Mouse (Mus musculus) lung, adult 2 months (tissue): ENCODE data around the gene 1110032A03Rik. TPM values are rescaled to one million over a fixed set of nuclear protein-coding genes. Genes with fewer than 3 reads are reported as not detected.

Source experiments
- DNase-seq: peaks from one replicate; pipeline ENCODE4 v3.0.0; 2022
- H3K4me1 ChIP-seq: fragments of 200-500 bp; 2 replicates; pipeline ENCODE4 v1.6.1; 2011; ENCODE audit warnings: low read length; ENCODE audit not compliant: control insufficient read depth, insufficient read depth
- H3K4me3 ChIP-seq: fragments of 200-500 bp; replicated peaks from 2 replicates; pipeline ENCODE3; 2011; ENCODE audit warnings: low read depth, mild to moderate bottlenecking, control low read depth, low read length; ENCODE audit errors: extremely low read depth
- CTCF ChIP-seq: fragments of 200-500 bp; IDR thresholded peaks from 2 replicates; pipeline ENCODE4 v1.5.1; 2011; ENCODE audit warnings: mild to moderate bottlenecking, low read length, control low read depth; ENCODE audit not compliant: insufficient read depth
- POLR2A ChIP-seq: fragments of 200-500 bp; IDR thresholded peaks from 2 replicates; pipeline ENCODE4 v1.6.1; 2011; ENCODE audit warnings: low read depth, mild to moderate bottlenecking, control low read depth, low read length, borderline replicate concordance; ENCODE audit errors: extremely low read depth
- WGBS: fragments of 180-500 bp; shearing (Covaris S2); methylation state at CpG from one replicate; pipeline ENCODE4 v1.1.7; 2018; 5-methylcytosine and 5-hydroxymethylcytosine counted together
- polyA plus RNA-seq: library from polyadenylated mRNA; depleted of rRNA; stranded (reverse); fragments of >200 nt; gene quantifications from 2 replicates; pipeline ENCODE4 v1.2.3, GENCODE M21; 2012

The 1110032A03Rik gene
- polyA plus RNA-seq, 1 experiment, result 59.7 TPM

DNA sequence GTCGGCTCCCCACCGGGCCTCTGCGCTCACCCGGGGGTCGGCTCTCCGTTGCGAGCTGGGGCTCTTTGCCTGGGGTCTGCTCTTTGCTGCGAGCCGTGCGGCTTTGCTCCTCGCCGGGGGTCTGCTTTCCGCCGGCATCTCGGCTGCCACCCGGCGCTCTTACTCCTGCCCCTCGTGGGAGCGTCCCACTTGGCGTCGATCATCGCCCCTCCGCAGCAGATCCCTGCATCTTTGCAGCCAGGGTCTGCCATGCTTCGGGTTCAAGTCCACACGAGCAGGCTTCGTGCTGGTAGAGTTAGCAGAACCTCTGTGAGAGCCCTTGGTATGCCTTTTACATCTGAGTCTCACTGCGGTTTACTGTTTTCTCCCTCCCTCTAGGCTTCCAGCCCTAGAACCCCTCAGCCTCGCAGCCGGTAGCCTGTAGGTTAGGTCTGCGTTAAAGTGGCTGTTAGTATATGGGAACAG, 374 bp upstream of the 1110032A03Rik start:
- WGBS, result under 1% methylated on average over 30 of the region's 30 CpGs
- peaks cover 13% of the 10 kb centered on the region for H3K4me1 ChIP-seq
- peak; percentile 23 for DNase-seq
- TF ChIP-seq CTCF (no peak), POLR2A (no peak)
- peak overlapping the region; percentile 89 for H3K4me3 ChIP-seq

DNA sequence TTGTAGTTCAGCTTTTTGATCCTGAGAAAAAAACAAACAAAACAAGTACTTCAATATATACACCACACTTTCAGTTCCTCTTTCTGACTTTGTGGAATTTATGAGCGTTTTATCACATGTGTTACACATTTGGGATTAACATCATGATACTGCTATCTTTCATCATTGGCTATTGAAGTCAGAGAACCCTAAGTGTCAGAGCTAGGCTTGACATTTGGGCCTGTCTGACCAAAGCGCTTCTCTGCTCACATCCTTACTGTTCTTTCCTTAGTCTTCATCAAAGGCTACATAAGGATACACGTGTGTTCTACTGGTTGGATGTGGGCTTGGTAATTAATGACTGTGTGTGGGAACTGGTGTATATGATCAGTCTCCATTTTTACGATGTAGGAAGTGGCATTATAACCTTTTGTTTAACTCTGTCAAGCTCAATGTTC, 1.3 kb downstream of the 1110032A03Rik start:
- no peak for DNase-seq
- H3K4me3 ChIP-seq, result peak overlapping the region; percentile 20
- H3K4me1 ChIP-seq, result peaks cover 13% of the 10 kb centered on the region
- whole genome bisulfite sequencing, result 51% methylated on average over 4 of the region's 4 CpGs
- TF ChIP-seq POLR2A, result no peak
- TF ChIP-seq CTCF, result no peak

DNA sequence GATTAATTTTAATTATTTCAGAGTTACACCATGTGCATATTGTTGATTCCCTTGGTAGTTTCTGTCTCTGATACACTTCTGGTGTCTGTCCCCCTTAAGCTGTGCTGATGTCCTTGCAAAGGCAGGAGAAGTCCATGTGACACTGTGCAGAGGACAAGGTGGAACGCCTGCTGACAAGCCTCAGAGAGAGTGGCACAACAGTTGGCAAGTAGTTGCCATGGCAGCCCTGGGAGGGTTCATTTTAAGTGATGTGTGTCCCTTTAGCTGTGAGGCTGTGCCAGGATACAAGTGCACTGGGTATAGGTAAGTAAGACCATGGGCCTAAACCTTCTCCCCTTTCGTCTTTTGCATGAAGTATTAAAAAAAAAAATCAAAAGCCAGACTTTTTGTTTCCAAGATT, 5.3 kb downstream of the 1110032A03Rik start:
- DNase-seq, result no peak
- no peak for TF ChIP-seq POLR2A
- no peak for TF ChIP-seq CTCF
- Histone ChIP-seq H3K4me3 (no peak overlapping the region), H3K4me1 (peaks cover 9% of the 10 kb centered on the region)
- WGBS, result 80% methylated on average over 2 of the region's 2 CpGs

DNA sequence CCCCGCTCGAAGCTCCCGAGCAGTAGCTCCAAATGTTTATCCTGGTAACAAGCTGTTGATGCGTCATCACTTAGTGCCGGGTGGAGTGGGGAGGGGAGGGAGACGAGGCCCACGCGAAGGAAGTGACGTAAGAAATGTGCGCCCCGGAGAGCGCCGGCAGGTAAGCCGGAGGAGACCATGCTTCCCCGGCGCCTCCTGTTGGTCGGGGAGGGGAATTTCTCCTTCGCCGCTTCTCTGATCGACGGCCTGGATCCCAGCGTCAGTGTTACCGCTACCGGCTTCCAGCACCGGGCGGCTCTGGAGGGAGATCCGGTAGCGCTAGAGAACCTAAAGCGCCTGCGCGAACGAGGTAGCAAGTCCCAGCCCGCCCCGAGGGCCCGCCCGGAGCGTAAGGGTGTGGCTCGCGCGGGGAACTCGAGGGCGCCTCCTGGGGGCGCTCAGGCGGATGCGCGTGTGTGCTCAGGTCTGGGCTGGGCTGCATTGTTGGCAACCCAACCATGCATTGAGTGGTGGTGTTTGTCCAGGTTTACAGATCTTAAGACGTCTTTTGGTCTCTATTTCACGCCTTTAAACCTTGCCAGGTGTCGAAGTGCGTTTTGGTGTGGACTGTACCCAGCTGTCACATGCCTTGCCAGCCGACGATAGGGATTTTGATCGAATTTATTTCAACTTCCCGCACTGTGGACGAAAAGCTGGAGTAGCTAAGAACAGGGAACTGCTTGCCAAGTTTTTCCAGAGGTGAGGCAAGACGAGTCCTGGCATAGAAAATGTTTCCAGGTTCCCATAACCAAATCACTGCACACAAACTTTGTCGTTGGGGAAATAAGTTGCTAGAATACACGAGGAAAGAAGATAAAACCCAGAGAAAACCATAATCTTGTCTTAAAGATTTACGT, 7.0 kb downstream of the 1110032A03Rik start, which contains the start of gene Fdxacb1:
Fdxacb1 (plus strand) TSS at position 130 of the 896 bp plus-strand sequence.
- TF ChIP-seq CTCF (peak; percentile 60), POLR2A (no peak; the same call in 1 of the 2 replicates)
- Histone ChIP-seq H3K4me1 (peaks cover 3% of the 10 kb centered on the region; the same call in 1 of the 2 replicates), H3K4me3 (peak within 1 kb of the TSS; percentile 99)
- peak; percentile 98 for DNase-seq
- WGBS, result 2% methylated on average over 59 of the region's 59 CpGs

DNA sequence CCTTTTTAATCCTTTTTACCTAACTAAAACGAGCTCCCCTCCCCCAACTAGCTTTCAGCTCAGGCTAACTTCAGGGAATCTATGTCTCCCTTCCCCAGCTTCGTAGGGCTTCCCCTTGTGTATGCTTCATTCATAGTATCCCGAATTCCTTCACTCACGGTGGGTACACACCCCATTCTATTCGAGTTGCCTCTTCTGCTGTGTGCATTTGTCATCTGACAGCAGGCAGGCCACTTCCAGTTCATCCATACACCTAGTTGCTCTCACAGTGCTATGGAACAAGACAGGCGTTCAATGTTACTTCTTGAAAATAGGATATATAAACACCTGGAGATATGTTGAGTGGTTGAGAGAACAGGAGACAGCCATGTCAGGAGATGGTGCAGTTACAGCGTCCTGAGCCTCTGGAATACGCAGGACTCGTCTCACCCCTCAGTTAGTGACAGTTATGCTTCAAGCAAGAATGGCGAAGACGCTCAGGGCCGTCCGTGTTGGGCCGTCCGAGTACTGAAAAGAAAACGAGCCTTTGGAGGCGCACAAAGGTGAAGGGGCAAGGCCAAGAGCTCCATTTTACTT, 7.7 kb downstream of the 1110032A03Rik start:
- Histone ChIP-seq H3K4me3 (peak overlapping the region; percentile 99), H3K4me1 (peaks cover 3% of the 10 kb centered on the region; the same call in 1 of the 2 replicates)
- TF ChIP-seq POLR2A (peak; percentile 81; the same call in 1 of the 2 replicates), CTCF (no peak)
- no peak for DNase-seq
- 2% methylated on average over 17 of the region's 17 CpGs for WGBS

DNA sequence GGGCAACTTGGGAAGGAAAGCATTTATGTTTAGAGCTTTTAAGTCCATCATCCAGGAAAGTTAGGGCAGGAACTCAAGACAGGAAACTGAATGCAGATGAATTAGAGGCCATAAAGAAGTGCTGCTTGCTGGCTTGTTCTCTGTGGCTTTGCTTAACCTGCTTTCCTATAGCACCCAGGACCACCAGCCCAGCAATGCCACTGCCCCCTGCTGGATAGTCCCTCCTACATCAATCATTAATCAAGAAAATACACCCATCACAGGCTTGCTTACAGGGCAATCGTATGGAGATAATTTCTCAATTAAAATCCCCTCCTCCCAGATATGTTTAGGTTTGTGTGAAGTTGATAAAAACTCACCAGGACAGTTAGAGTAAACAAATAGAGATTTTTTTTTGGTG, 12.0 kb downstream of the 1110032A03Rik start:
- no peak for DNase-seq
- H3K4me1 ChIP-seq, result peaks cover 3% of the 10 kb centered on the region; the same call in 1 of the 2 replicates
- no peak overlapping the region for H3K4me3 ChIP-seq
- no peak for TF ChIP-seq POLR2A
- TF ChIP-seq CTCF, result peak; percentile 53
- 63% methylated on average over 1 of the region's 1 CpGs for WGBS

DNA sequence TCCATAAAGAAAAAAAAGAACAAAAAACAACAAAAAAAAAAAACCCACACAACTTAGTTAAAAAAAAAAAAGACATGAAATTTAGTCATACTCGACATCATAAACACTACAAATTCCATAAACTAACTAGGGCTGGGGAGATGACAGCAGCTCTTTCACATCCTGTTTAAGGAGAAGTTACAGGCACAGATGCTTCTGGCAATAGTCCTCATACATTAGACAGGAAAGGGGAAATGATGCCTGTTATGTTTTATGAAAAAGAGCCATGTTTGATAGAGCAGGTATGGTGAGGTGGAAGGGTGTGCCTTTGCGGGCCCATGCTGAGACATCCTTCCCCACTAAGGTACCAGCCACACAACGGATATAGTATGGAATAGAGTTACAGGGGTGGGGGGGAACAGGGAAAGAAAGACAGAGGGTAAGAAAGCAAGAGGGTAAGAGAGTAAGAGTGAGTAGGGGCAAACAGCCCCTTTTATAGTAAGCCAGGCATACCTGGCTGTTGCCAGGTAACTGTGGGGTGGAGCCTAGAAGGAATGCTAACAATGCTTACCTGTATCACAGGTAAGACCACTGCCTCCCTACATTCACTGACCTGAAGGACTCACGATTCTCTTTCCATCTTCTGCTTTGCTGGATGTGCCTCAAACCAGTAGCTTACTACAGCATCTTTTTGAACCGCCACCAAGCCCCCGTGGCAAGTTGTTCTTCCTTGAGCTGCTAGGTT, 13.6 kb downstream of the 1110032A03Rik start:
- TF ChIP-seq POLR2A (no peak), CTCF (no peak)
- no peak for DNase-seq
- WGBS, result 41% methylated on average over 6 of the region's 6 CpGs
- H3K4me3 ChIP-seq, result no peak overlapping the region
- no peaks in the 10 kb centered on the region; the same call in 1 of the 2 replicates for H3K4me1 ChIP-seq

DNA sequence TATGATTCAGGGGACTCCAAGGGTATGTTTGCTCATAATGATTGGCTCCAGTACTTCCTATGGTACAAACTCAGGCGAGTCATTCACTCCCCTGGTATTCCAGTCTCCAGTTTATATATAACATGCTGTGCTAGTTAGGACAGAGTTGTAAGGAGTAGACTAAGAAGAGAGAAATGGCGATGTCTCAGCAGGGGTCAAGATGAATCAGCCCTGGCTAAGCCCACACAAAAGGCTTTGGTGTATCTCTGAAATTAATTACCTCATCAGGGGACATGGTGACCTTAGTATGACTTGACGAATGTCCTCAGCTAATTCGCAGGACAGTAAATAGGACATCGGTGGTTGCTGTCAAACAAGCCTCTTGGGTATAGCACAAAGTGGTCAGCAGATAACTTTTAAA, 18.6 kb downstream of the 1110032A03Rik start:
- H3K4me3 ChIP-seq, result no peak overlapping the region
- H3K4me1 ChIP-seq, result no peaks in the 10 kb centered on the region; the same call in 1 of the 2 replicates
- WGBS, result 64% methylated on average over 5 of the region's 5 CpGs
- TF ChIP-seq CTCF (no peak), POLR2A (no peak)
- DNase-seq, result no peak

DNA sequence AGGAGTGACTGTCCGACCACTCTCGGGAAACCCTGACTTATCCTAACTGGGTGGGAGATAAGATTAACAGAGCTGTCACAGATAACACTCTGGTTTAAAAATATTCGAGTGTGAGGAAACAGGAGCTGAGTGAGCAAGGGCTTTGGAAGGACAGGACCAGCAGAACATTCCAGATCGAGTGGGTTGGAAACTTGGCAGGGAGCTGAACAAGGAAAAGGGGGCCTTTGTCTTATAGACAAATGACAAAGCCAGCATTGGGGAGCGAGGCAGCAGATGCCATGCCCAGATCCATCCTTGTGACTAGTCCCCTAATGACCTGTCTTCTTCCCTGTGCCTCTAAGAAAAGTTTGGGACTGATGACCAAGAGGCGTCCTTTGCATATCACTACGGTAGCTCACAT, 21.4 kb downstream of the 1110032A03Rik start:
- 27% methylated on average over 7 of the region's 7 CpGs for WGBS
- no peak for TF ChIP-seq CTCF
- peak; percentile 26 for DNase-seq
- Histone ChIP-seq H3K4me3 (peak overlapping the region; percentile 84), H3K4me1 (peaks cover 3% of the 10 kb centered on the region; the same call in 1 of the 2 replicates)
